Mouse (Mus musculus) gastrocnemius, adult 2 months (tissue): ENCODE measurements around the gene Rrad. TPM values are rescaled to one million over a fixed set of nuclear protein-coding genes. Genes with fewer than 3 reads are reported as not detected.
A peak's percentile ranks its signal among the peaks of the same experiment; 100 is the strongest.
"Not testable (repeated sequence)": the region's sequence is repeated elsewhere in the genome, so short reads cannot be mapped to it uniquely, and the experiment has no call there.

Experiments
- DNase-seq: peaks from one replicate; pipeline ENCODE4 v3.0.0; 2022
- H3K27ac ChIP-seq: fragments of 200-600 bp; 2 replicates; pipeline ENCODE4 v1.8.1; 2022; ENCODE audit warnings: mild to moderate bottlenecking
- H3K4me3 ChIP-seq: fragments of 200-600 bp; 2 replicates; pipeline ENCODE4 v1.8.1; 2022; ENCODE audit warnings: mild to moderate bottlenecking, moderate library complexity
- CTCF ChIP-seq: fragments of 200-600 bp; IDR thresholded peaks from 2 replicates; pipeline ENCODE4 v1.8.1; 2022; ENCODE audit warnings: antibody characterized with exemption, mild to moderate bottlenecking, moderate library complexity
- intact Hi-C: fragments of 180-260 bp; cut with DNase I; formaldehyde crosslinking; loops from one replicate; pipeline ENCODE4 v1.15.1; 2025
- long read RNA-seq, 2 experiments: library from polyadenylated mRNA; stranded (forward); transcript quantifications; one replicate each; pipeline ENCODE4 v2.0.0; 2021
- total RNA-seq, 2 experiments: library from RNA; stranded (reverse); gene quantifications; 2 replicates each; pipeline ENCODE4 v1.2.3; 2021

Rrad gene
- 1 to 10 TPM; 2.8 to 3.1 TPM for total RNA-seq
- long read RNA-seq, experiment 1, partial matches to known transcripts, result 1 of 3 reads
- long read RNA-seq, experiment 1, other reads (novel, unspliced or antisense), result 0 of 3 reads
- long read RNA-seq, experiment 2, partial matches to known transcripts, result 0 of 5 reads
- long read RNA-seq, experiment 2, other reads (novel, unspliced or antisense), result 1 of 5 reads

DNA sequence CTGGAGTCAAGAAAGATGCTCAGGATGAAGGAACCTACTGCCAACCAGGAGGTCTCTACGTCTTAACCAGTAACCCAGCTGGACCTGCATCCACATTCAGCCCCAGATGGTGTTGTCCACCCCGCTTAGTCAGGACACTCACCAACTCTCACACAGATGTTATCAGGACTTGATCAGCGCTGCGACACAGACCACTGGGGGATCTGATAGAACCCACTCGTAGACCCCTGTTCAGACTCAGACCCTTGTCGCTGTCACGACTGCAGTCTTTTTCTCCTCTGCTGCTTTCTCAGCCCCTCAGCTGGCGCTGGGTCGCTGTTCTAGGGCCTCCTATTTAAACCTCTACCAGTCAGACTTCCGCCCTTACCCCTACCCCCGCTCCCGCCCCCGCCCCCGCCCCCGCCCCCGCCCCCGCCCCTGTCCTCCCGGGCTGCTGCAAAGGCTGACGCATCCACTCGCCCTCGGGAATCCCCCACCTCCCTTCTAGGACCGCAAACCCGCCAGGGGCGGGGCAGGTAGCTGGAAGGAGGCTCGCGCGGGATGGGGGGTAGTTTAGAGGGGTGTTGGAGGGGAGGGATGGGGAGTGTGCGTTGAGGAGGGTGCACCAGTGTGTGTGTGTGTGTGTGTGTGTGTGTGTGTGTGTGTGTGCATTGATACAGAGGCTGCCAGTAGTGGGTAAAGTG, at the start of gene Rrad:
Rrad (minus strand) TSS at position 347 of the 683 bp plus-strand sequence.
- intact Hi-C loops, result no loop called here
- DNase-seq, result peak; percentile 65
- peak within 1 kb of the TSS; percentile 71 for H3K4me3 ChIP-seq
- H3K27ac ChIP-seq, result peak within 1 kb of the TSS; percentile 78
- TF ChIP-seq CTCF, result no peak

DNA sequence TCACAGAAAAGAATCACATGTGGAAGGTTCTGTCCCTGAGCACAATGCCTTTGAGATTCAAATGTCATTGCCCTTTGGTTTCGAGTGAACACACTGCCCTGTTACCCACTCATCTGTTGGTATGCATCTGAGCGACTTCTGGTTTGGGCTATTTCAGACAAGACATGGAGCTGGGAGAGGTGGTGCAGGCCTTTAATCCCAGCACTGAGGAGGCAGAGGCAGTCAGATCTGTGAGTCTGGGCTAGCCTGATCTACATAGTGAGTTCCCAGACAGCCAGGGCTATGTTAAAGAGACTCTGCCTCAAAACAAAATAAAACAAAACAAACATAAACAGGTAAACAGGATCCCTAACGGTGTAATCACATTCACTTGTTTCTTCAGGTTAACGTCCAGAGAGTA, 24.5 kb upstream of the Rrad start:
- Histone ChIP-seq H3K4me3 (no peak overlapping the region), H3K27ac (no peak overlapping the region)
- DNase-seq, result no peak
- intact Hi-C loops, result loop anchor here (2.0 to 10.0 kb wide), 4 partner anchors 53 to 619 kb away; partner anchors contain the start of gene Nol3
- TF ChIP-seq CTCF, result no peak

DNA sequence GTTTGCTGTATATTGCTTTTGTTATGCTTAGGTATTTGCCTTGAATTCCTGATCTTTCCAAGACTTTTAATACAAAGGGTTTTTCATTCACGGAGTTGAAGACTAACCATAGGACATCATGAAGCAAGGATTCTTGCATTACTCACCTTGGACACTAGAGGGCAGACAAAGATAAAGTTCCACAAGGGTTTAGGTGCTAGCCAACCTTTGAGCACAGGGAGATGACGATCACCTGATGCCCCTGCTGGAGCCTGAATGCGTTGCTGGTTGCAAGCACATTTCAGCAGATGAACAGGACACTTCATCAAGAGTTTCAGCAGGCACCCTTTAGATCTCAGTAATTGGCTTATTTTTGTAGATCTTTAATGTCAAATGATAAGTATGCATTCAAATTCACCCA, 23.9 kb upstream of the Rrad start:
- peak; percentile 64 for DNase-seq
- intact Hi-C loops, result loop anchor here (2.0 to 10.0 kb wide), 4 partner anchors 52 to 620 kb away; partner anchors contain the start of gene Nol3
- peak; percentile 91; the same call in 1 of the 2 replicates for TF ChIP-seq CTCF
- Histone ChIP-seq H3K27ac (no peak overlapping the region), H3K4me3 (no peak overlapping the region)

DNA sequence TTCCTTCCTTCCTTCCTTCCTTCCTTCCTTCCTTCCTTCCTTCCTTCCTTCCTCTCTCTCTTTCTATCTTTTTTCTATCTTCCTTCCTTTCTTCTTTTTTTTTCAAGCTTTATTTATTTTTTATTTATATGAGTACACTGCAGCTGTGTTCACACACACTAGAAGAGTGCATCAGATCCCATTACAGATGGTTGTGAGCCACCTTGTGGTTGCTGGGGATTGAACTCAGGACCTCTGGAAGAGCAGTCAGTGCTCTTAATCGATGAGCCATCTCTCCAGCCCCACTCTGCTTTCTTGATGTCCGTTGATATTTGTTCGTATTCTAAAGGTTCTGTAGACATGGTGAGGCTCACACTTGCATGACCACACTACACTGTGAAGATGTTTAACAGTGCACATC, 13.1 kb upstream of the Rrad start:
- H3K4me3 ChIP-seq, DNase-seq, H3K27ac ChIP-seq: not testable (repeated sequence)
- intact Hi-C loops, result loop anchor here (1.0 kb wide), 1 partner anchor 42 kb away; no protein-coding TSS in a partner anchor
- peak; percentile 38 for TF ChIP-seq CTCF

DNA sequence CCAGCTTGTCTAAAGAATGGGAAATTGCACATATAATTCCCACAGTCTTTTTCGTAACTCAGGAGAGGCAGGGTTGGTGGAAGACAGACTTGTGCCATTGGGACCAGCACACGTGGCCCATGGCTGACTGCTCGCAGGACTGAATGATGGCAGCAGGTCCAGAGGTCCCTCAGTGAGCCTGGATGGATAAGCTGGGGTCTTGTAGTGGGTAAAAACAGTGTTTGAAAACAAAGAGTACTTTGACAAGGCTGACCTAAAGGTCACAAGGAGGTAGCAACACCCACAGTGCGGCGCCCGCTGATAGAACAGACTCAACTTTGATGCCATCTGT, 11.2 kb upstream of the Rrad start:
- peak overlapping the region; percentile 98 for H3K27ac ChIP-seq
- no peak for DNase-seq
- no peak for TF ChIP-seq CTCF
- H3K4me3 ChIP-seq, result peak overlapping the region; percentile 77
- intact Hi-C loops, result no loop called here

DNA sequence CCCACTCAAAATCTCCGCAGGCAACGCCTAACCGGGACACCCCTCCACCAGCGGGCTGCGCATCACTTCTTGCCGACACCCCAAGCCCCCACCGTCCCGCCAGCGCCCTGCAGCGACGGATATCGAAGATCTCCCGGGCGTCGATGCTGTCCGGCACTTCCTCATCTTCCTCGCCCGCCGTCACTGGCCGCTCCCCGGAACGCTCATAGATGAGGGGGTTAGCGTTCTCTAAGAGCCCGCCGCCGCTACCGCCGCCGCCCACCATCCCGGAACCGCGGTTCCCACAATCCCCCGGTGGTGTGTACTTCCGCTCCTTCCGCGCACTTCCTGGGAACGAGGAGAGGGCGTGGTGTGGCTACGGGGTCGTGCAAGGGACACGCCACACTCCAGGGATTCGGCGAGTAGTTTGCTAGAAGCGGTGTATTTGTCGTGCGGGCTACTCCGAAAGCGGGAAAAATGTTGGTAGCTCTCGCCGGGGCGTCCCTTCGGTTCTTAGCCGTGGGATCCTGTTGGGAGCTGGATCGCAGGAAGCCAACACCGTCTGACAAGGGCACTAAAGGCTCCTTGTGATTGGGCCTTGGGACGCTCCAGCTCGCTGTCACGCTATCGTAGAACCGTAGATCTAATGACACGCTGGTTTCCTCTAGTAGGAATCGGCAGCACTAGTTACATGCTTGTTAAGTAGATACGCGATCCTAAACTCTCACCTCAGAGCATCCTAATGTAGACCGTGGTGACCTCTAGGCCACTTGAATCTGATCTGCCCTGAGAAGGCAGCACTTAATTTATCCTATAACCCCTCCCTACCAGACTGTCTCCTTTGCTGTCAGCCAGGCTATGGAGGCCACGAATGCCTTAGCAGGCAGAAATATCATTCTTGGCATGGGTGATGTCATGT, 10.5 kb upstream of the Rrad start, which contains the start of gene Ciao2b:
Ciao2b (minus strand) TSS at position 540 of the 898 bp plus-strand sequence.
- DNase-seq, result peak; percentile 92
- intact Hi-C loops, result no loop called here
- H3K4me3 ChIP-seq, result peak within 1 kb of the TSS; percentile 77
- H3K27ac ChIP-seq, result peak within 1 kb of the TSS; percentile 98
- no peak; the same call in 1 of the 2 replicates for TF ChIP-seq CTCF

DNA sequence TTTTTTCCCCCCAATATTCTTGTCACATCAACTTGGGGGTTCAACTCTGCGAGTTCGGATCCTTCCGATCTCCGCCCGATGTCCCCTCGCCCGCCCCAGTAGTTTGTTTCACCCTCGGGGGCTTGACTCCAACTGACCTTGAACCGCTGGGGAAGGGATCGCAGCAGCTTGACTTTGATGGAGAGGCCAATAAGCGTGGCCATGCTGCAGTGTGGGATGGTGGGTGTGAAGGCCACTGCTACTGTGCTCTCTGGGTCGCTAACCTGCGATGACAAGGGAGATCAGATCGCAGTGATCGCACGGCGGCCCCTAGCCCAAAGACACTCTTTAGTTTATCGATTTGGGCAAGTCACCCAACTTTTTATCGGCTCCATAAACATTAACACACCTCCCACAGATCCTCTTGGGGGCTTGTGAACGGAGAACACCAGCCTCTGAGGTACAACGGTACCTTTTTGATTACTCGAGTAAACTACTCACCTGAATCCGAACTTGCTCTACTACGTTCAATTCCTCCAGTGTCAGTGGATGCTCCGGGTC, 9.8 kb upstream of the Rrad start:
- Histone ChIP-seq H3K27ac (peak overlapping the region; percentile 98), H3K4me3 (peak overlapping the region; percentile 77)
- DNase-seq, result no peak
- intact Hi-C loops, result no loop called here
- TF ChIP-seq CTCF, result no peak

DNA sequence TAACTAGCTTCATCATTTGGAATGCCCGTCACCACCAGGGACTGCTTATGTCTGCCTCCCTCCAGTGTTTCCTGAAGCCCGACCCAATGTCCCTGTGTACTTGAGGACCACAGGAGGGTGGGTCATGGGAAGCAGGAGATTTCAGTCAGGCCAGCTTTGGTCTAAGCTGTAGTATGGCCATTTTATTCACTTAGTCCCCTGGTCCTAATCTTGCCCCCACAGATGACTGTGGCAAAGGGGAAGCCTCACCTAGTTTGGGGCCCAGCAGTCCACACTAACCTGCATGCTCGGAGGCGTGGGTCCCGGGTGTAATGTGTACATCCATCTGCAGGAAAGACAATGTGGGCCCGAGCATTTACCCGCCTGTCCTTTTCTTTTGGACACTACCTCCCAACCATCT, 9.1 kb upstream of the Rrad start:
- Histone ChIP-seq H3K27ac (no peak overlapping the region), H3K4me3 (peak overlapping the region; percentile 77)
- TF ChIP-seq CTCF, result no peak
- intact Hi-C loops, result no loop called here
- no peak for DNase-seq

DNA sequence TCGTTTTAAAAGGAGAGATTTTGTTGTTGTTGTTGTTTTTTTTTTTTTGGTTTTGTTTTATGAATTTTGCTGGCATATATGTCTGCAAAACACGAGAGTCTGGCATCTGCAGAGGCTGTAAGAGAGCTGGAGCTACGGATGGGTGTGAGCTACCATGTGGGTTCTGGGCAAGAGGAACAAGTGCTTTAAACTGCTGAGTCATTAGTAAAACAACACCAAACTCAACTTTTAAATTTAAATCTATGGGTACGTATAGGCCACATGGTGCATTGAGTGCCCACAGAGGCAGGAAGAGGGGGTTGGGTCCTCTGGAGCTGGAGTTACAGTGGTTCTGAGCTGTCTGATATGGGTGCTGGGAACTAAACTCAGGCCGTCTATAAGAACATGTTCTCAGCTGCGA, 6.9 kb upstream of the Rrad start:
- no peak overlapping the region for H3K4me3 ChIP-seq
- no peak for DNase-seq
- TF ChIP-seq CTCF, result no peak
- H3K27ac ChIP-seq, result no peak overlapping the region
- intact Hi-C loops, result no loop called here

DNA sequence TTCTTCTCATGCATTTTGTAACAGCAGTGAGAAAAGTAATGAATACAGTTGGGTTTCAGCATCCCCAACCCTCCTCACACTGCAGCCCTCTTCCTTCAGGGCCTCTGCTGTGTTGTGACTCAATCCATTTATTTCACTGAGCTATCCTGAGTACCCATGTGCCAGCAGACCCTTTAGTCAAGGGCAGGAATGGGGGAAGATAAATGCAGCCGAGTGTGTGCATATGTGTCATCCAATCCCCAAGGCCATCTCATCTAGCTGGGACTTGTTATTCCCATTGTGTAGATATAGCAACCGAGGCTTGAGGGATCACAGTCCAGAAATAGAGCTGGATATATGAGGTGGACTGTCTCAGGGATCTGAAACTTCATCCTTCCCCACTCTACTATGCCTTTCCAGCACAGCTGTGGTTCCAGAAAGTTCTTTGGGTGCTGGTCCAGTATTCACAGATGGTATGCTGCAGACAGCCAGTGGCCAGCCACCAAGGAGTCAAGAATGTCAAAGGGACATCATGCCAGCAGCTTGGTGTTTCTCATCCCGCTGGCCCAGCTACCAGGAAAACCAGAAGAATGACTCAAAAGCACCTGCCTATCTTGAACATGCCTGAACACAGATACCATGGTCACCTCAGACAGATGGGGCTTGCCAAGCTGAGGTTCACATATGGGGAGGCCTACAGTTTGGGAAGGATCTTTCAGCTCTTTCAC, 4.0 kb upstream of the Rrad start:
- intact Hi-C loops, result no loop called here
- peak; percentile 54 for DNase-seq
- TF ChIP-seq CTCF, result no peak
- peak overlapping the region; percentile 43; the same call in 1 of the 2 replicates for H3K27ac ChIP-seq
- no peak overlapping the region for H3K4me3 ChIP-seq

DNA sequence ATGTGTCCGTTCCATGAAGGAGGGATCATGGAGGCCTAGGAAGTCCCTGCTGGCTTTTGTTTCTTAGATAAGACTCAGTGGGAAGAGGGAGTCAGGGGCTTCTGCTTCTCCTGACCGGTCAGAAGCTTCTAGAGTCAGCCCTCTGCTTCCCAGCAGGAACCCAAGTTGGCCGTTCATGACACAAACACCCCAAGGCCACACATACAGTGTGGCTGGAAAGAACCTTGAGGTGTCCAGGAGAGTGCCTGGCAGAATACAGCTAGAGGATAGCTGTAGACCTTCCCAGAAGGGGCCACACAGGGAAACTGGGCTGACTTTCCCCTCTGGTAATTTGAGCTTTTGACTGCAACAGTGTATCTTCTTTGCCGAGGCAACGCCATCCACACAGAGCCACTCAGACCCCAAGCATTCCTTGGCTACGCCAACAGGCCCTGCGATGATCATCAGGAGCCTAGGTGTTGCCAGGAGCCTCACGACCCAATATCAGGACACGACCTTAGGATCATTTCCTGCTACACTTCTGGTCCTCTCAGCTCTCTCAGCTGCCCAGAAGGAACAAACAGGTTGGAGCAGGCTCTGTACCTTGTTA, 2.1 kb upstream of the Rrad start:
- intact Hi-C loops, result no loop called here
- peak; percentile 64 for DNase-seq
- TF ChIP-seq CTCF, result no peak
- Histone ChIP-seq H3K4me3 (no peak overlapping the region), H3K27ac (peak overlapping the region; percentile 78)
